Mouse (Mus musculus) bone marrow macrophage, adult 2 months (primary cell): ENCODE data around the gene Ankrd66. TPM values are rescaled to one million over a fixed set of nuclear protein-coding genes. Genes with fewer than 3 reads are reported as not detected.

Experiments used
- H3K27ac ChIP-seq: 2 replicates; pipeline ENCODE4 v1.5.1; 2012; ENCODE audit warnings: low read depth, low read length; ENCODE audit not compliant: insufficient read depth
- H3K4me1 ChIP-seq: 2 replicates; pipeline ENCODE4 v1.6.1; 2012; ENCODE audit warnings: low read length; ENCODE audit not compliant: control insufficient read depth, insufficient read depth
- H3K4me3 ChIP-seq: 2 replicates; pipeline ENCODE4 v1.5.1; 2012; ENCODE audit warnings: mild to moderate bottlenecking, low read length, moderate library complexity; ENCODE audit not compliant: insufficient read depth
- CTCF ChIP-seq: IDR thresholded peaks from 2 replicates; pipeline ENCODE4 v1.5.1; 2012; ENCODE audit warnings: low read depth, mild to moderate bottlenecking, low read length, moderate library complexity
- POLR2A ChIP-seq: IDR thresholded peaks from 2 replicates; pipeline ENCODE4 v1.6.1; 2012; ENCODE audit warnings: mild to moderate bottlenecking, low read depth, low read length, borderline replicate concordance
- polyA plus RNA-seq: library from polyadenylated mRNA; stranded (reverse); fragments of >200 nt; gene quantifications from 2 replicates; pipeline ENCODE4 v1.2.4, GENCODE M21; 2012; ENCODE audit not compliant: missing spikeins, insufficient read depth, insufficient read length

Ankrd66 gene
- polyA plus RNA-seq: 9.4 and 9.9 TPM in 2 replicates

DNA sequence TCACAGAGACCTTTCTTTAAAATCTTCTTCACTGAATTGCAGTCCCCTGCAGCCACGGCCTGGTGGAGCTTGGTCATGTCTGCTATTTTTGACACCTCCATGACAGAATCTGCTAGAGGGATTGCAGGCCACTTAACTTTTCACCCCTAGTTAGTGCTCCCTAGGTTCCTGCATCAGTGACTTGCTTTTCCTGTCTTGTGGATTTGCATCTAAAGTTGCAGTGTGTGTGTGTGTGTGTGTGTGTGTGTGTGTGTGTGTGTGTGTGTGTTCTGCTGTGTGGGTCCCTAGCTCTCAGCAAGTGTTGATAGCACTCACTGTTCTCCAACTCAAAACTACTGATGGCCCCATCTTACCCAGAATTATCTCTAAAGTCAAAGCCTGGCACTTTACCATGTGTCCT lies at the start of gene Ankrd66:
TSS of gene Ankrd66 (minus strand) at position 101 of the 400 bp plus-strand sequence.
- peaks cover 24% of the 10 kb centered on the region for H3K4me1 ChIP-seq
- TF ChIP-seq POLR2A (no peak), CTCF (no peak)
- H3K27ac ChIP-seq: no peak within 1 kb of the TSS
- H3K4me3 ChIP-seq: no peak within 1 kb of the TSS

DNA sequence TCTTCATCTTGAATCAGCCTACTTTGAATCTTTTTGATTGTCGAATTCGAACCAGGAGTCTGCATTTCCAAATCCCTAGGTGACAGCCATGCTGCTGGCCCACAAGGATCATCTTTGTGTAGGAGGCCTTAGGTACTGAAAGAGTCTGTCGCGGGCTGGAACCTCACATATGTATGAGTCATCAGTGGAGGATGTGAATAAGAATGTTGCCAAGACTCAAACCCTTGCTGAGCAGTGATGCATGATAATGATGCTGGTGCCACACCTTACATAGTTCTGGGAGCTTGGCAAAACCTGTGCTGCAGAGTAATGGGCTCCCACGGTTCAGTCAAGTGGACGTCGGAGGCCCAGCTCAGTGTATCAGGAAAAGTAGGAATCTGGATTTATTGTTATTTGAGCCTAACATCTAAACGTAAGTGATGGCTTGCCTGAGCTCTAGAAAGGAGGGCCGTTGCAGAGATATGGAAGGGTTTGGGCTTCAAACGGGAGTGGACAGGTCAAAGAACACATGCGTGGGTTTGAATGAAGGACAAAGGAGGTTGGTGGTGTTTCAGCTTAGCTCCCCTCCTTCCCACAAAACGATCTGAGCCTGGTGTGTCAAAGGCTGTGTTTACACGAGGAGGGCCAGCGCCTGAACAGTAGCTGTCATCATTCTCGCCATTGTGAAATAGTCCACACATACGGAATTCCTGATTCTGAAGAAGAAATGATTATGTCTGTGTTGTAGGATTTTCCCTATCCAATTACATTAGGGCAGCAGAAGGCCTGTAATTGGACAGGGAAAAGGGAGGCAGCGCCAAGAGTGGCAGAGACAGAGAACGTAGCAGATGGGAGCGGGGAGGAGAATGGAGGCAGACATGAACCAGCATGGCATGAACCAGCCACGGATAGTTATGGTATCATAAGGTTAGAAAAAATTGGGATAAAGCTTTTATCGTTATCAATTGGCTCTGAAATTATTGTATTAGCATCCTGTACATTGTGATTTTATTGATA lies 49.2 kb upstream of the Ankrd66 start:
- H3K4me3 ChIP-seq: no peak overlapping the region
- H3K4me1 ChIP-seq: peaks cover 12% of the 10 kb centered on the region
- H3K27ac ChIP-seq: no peak overlapping the region
- TF ChIP-seq CTCF (no peak), POLR2A (no peak)

DNA sequence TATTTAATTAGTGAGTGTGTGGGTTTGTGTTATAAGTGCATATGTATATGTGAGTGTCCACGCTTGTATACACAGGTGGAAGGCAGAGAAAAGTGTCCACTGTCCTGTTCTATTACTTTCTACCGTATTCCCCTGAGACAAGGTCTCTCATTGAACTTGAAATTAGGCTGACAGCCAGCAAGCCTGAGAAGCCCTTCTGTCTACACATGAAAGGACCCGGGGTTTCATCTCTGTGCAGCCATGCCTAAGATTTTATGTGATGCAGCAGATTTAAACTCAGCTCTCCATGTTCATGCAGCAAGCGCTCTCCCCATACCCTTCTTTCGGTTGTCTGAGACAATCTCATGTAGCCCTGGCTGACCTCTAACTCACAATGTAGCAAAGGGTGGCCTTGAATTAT lies 47.1 kb upstream of the Ankrd66 start:
- Histone ChIP-seq H3K27ac (no peak overlapping the region), H3K4me3 (no peak overlapping the region), H3K4me1 (peaks cover 12% of the 10 kb centered on the region)
- TF ChIP-seq CTCF (no peak), POLR2A (no peak)

DNA sequence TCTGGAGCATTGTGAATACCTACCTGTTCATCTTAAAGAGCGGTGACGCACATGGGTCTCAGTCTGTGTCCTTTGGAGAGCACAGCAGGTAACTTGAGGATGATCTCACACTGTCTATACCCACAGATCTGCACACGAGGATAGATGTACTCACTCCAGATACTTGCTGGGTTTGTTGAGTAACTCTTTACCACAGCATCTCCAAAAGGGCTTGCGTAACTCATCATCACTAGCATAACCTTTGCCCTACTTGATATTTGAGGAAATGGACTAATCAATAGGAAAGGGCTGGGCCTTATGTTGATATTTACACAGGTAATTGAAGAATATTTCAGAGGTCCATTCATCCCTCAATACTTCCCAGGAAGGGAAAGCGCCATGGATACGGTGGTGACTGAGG lies 46.3 kb upstream of the Ankrd66 start:
- H3K27ac ChIP-seq: no peak overlapping the region
- peaks cover 12% of the 10 kb centered on the region for H3K4me1 ChIP-seq
- TF ChIP-seq POLR2A (no peak), CTCF (no peak)
- no peak overlapping the region for H3K4me3 ChIP-seq

DNA sequence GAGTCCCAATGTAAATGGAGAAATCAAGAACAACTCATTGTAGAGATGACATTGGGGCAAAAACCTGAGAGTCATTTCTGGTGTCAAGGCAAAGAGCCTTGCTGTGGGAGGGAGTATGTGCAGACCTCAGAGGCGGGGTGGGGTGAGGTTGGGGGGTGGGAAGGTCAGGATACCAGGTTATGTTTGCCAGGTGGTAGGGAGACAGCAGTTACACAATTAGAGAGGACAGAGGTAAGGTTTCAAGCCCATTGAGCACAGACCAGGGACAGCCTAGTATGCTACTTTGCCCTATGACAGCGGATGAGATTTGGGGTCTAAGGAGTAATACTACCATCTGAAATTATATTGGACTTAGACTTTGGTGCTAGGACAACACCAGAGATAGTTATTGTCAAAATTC lies 43.8 kb upstream of the Ankrd66 start:
- H3K4me1 ChIP-seq: peaks cover 15% of the 10 kb centered on the region
- no peak overlapping the region for H3K4me3 ChIP-seq
- H3K27ac ChIP-seq: no peak overlapping the region
- TF ChIP-seq CTCF: no peak
- TF ChIP-seq POLR2A: no peak

DNA sequence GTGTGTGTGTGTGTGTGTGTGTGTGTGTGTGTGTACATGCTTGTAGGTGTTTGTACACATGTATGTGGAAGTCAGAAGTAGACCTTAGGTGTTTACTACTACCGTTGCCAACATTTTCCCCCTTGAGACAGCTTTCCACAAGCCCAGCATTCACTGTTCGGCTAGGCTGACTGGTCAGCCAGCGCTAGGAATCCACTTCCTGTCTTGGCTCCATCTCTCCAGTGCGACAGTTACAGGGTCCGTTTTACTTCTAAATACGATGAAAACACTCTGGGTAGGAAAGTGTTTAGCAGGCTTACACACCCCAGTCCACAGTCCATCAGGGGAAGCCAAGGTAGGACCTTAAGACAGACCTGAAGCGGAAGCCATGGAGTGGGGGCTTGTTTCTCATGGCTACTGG lies 41.3 kb upstream of the Ankrd66 start:
- Histone ChIP-seq H3K4me3 (no peak overlapping the region), H3K27ac (no peak overlapping the region), H3K4me1 (peaks cover 26% of the 10 kb centered on the region)
- no peak for TF ChIP-seq POLR2A

DNA sequence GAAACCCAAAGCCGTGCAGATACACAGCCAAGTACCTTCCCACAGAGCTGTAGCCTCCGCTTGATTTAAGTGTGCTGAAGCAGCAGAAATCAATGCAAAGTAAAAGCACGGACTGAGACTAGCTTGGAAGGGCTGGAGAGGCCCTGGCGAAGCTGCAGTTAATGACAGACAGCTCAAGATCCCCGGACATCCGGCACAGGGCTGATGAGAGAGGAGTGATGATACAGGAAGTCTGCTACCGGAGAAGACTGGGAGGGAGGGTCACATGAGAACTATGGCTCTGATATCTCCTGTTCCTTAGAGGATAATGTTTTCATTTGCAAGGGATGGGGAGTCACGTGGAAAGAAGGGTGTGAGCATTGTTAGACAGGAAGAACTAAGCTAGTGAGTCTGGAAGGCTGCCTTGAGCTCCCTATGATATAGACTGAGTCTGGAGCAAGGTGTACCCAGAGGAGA lies 37.6 kb upstream of the Ankrd66 start:
- Histone ChIP-seq H3K4me1 (peaks cover 44% of the 10 kb centered on the region), H3K4me3 (no peak overlapping the region), H3K27ac (peak overlapping the region; percentile 83)
- TF ChIP-seq CTCF (no peak), POLR2A (no peak)

DNA sequence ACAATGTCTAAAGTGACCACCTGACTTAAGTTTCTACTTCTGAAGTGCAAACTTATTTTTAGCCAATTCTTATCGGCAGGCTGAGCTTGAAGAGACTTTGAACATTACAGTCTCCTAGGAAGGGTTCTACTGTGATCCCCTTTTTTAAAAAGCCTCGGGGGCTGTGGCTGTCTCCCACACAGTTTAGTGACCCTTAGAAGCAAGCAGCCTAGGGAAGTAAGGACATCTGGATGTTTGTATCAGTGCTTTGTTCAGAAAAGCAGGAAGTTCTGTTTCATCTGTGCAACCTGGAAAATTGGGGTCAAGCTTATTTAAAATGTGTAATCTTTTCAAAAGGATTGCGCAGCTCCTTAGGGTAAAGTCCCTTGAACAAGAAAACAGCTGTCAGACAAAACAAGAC lies 37.0 kb upstream of the Ankrd66 start:
- H3K4me1 ChIP-seq: peaks cover 46% of the 10 kb centered on the region
- peak overlapping the region; percentile 83 for H3K27ac ChIP-seq
- no peak overlapping the region for H3K4me3 ChIP-seq
- TF ChIP-seq POLR2A (no peak), CTCF (no peak)

DNA sequence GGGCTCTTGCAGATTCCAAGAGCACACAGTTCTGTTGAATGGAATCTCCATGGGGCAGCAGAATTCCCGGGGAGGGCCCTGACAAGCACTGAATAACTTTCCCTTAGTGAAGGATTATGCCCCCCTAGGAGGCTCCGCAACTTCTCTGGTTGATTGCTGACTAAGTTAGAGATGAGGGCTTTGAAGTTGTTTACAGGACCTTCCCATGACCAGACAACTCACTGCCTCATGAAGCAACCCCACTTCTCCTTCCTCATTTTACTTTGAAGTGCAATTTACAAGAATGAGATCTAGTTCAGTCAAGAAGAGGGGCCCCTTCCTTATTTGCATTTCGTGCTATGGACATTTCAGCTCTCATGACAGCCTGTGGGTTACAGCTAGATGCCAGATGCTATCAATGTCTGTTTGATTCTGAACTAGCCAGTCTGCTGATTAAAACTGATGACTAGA lies 30.2 kb upstream of the Ankrd66 start:
- Histone ChIP-seq H3K27ac (peak overlapping the region; percentile 94), H3K4me3 (no peak overlapping the region), H3K4me1 (peaks cover 58% of the 10 kb centered on the region)
- TF ChIP-seq CTCF: no peak
- TF ChIP-seq POLR2A: no peak

DNA sequence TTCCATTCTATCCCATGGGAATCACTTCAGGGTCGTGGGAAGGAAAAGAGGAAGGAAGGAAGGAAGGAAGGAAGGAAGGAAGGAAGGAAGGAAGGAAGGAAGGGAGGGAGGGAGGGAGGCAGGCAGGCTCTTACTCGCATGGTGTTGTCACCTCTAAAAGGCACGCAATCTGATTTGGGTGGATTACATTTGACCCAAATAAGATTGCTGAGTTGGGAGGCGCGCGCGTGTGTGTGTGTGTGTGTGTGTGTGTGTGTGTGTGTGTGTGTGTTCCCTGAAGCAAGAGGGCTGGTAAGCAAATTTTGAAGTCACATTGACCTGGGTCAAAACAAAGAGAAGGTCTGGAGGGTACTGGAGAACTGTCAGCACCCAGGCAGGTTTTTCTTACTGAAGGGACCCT lies 25.8 kb upstream of the Ankrd66 start:
- no peak overlapping the region for H3K4me3 ChIP-seq
- peaks cover 31% of the 10 kb centered on the region for H3K4me1 ChIP-seq
- no peak for TF ChIP-seq POLR2A
- TF ChIP-seq CTCF: no peak
- H3K27ac ChIP-seq: peak overlapping the region; percentile 93; the same call in 1 of the 2 replicates
